Mouse (Mus musculus) lung, adult 2 months (tissue): ENCODE results near the gene Churc1. TPM values are rescaled to one million over a fixed set of nuclear protein-coding genes. Genes with fewer than 3 reads are reported as not detected.

ENCODE experiments used
- DNase-seq: peaks from one replicate; pipeline ENCODE4 v3.0.0; 2022
- H3K4me1 ChIP-seq: fragments of 200-500 bp; 2 replicates; pipeline ENCODE4 v1.6.1; 2011; ENCODE audit warnings: low read length; ENCODE audit not compliant: control insufficient read depth, insufficient read depth
- H3K4me3 ChIP-seq: fragments of 200-500 bp; replicated peaks from 2 replicates; pipeline ENCODE3; 2011; ENCODE audit warnings: low read depth, mild to moderate bottlenecking, control low read depth, low read length; ENCODE audit errors: extremely low read depth
- CTCF ChIP-seq: fragments of 200-500 bp; IDR thresholded peaks from 2 replicates; pipeline ENCODE4 v1.5.1; 2011; ENCODE audit warnings: mild to moderate bottlenecking, low read length, control low read depth; ENCODE audit not compliant: insufficient read depth
- POLR2A ChIP-seq: fragments of 200-500 bp; IDR thresholded peaks from 2 replicates; pipeline ENCODE4 v1.6.1; 2011; ENCODE audit warnings: low read depth, mild to moderate bottlenecking, control low read depth, low read length, borderline replicate concordance; ENCODE audit errors: extremely low read depth
- WGBS: fragments of 180-500 bp; shearing (Covaris S2); methylation state at CpG from one replicate; pipeline ENCODE4 v1.1.7; 2018; 5-methylcytosine and 5-hydroxymethylcytosine counted together
- polyA plus RNA-seq: library from polyadenylated mRNA; depleted of rRNA; stranded (reverse); fragments of >200 nt; gene quantifications from 2 replicates; pipeline ENCODE4 v1.2.3, GENCODE M21; 2012; rRNA removed

Churc1 gene
- polyA plus RNA-seq, 1 experiment = 41.4 TPM

DNA sequence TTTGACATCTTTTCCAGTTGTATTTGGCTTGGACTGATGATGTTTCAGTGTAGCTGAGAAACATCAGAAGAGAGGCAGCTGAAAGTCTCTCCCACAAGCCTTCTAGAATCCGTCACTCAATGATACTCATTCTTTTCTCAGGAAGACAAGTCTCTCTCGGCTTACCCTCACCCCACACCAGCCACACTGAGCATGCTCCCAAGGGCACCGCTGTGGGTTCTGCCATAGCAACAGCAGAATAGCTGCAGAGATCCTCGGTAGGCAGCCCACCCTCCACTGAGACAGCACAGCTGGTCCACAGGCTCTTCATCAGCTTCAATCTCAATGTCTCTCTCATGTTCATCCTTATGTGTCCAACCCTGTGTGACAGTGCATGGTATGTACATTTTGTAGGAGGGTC, 59.9 kb downstream of the Churc1 start:
- DNase-seq = no peak
- H3K4me3 ChIP-seq = no peak overlapping the region
- TF ChIP-seq CTCF (no peak), POLR2A (no peak)
- peaks cover 3% of the 10 kb centered on the region; the same call in 1 of the 2 replicates for H3K4me1 ChIP-seq
- 73% methylated on average over 4 of the region's 4 CpGs for WGBS

- no peak for DNase-seq
- peak; percentile 76 for TF ChIP-seq CTCF
- no peak for TF ChIP-seq POLR2A
- 7% methylated on average over 3 of the region's 3 CpGs for WGBS
- Histone ChIP-seq H3K4me3 (no peak overlapping the region), H3K4me1 (no peaks in the 10 kb centered on the region)
Observed at GRCm38 (mm10) chr12:76832704-76833103, 67.4 kb downstream of the Churc1 start.

Other genes starting within 250 kb of the Churc1 start
- gene Plekhg3, start 234.6 kb upstream of the Churc1 start, polyA plus RNA-seq = 19.5 and 20.4 TPM in 2 replicates
- gene Sptb, start 55.0 kb upstream of the Churc1 start, polyA plus RNA-seq = 1.1 and 3.3 TPM in 2 replicates
- gene Fntb, start 51 bp downstream of the Churc1 start, polyA plus RNA-seq = 21.0 and 29.0 TPM in 2 replicates
- gene Gpx2, start 30.0 kb downstream of the Churc1 start, polyA plus RNA-seq = 53.9 and 186 TPM in 2 replicates
- 17.5 and 20.3 TPM in 2 replicates for gene Rab15, start 57.4 kb downstream of the Churc1 start, polyA plus RNA-seq
- gene Max, start 196.7 kb downstream of the Churc1 start, polyA plus RNA-seq = 35.1 and 37.7 TPM in 2 replicates